Mouse (Mus musculus) hindbrain, embryonic 16.5 days (tissue): ENCODE measurements at regions not wholly inside any gene's neighbourhood (a gene's known extent, or its start where the extent isn't known, plus 50 kb on each side); places are given as distances from the start of the nearest gene placed in this dataset.
"Not testable (repeated sequence)": the region's sequence is repeated elsewhere in the genome, so short reads cannot be mapped to it uniquely, and the experiment has no call there.

ENCODE experiments used
- ATAC-seq: fragments of 200-750 bp; cut with Nextera tagmentation; 2 replicates; pipeline ENCODE4 v1.8.0; 2017; ENCODE audit warnings: moderate TSS enrichment, moderate library complexity
- H3K27ac ChIP-seq: fragments of 300-500 bp; sonication (generic); 2 replicates; pipeline ENCODE4 v1.5.1; 2014; ENCODE audit warnings: low read depth, mild to moderate bottlenecking, control low read depth, low read length, moderate library complexity
- H3K27me3 ChIP-seq: fragments of 300-500 bp; sonication (generic); replicated peaks from 2 replicates; pipeline ENCODE4 v1.6.1; 2014; ENCODE audit warnings: low read length; ENCODE audit not compliant: control insufficient read depth, insufficient read depth
- H3K36me3 ChIP-seq: fragments of 300-500 bp; sonication (generic); 2 replicates; pipeline ENCODE4 v1.6.1; 2014; ENCODE audit warnings: mild to moderate bottlenecking, low read length, moderate library complexity, mixed read lengths; ENCODE audit not compliant: control insufficient read depth, insufficient read depth
- H3K4me1 ChIP-seq: fragments of 300-500 bp; sonication (generic); 2 replicates; pipeline ENCODE4 v1.6.1; 2014; ENCODE audit warnings: low read depth, low read length; ENCODE audit not compliant: control insufficient read depth, insufficient read depth
- H3K4me2 ChIP-seq: fragments of 300-500 bp; sonication (generic); 2 replicates; pipeline ENCODE4 v1.6.1; 2014; ENCODE audit warnings: mild to moderate bottlenecking, low read length, control low read depth, moderate library complexity
- H3K4me3 ChIP-seq: fragments of 300-500 bp; sonication (generic); 2 replicates; pipeline ENCODE4 v1.5.1; 2014; ENCODE audit warnings: mild to moderate bottlenecking, low read length, control low read depth, moderate library complexity
- H3K9ac ChIP-seq: fragments of 300-500 bp; sonication (generic); 2 replicates; pipeline ENCODE4 v1.6.1; 2014; ENCODE audit warnings: low read depth, mild to moderate bottlenecking, control low read depth, low read length, moderate library complexity
- H3K9me3 ChIP-seq: fragments of 300-500 bp; sonication (generic); 2 replicates; pipeline ENCODE4 v1.6.1; 2014; ENCODE audit warnings: mild to moderate bottlenecking, low read length, moderate library complexity; ENCODE audit not compliant: control insufficient read depth
- WGBS: fragments of 180-500 bp; shearing (Covaris S2); extraction: QIAGEN DNeasy Blood & Tissue Kit; methylation state at CpG from one replicate; pipeline ENCODE4 v1.1.7; 2014; 5-methylcytosine and 5-hydroxymethylcytosine counted together

GRCm38 (mm10) chr10:96406306-96406705 lies 210.5 kb upstream of the Btg1 start:
- H3K9ac ChIP-seq: no peak overlapping the region
- no peaks in the 10 kb centered on the region for H3K4me1 ChIP-seq
- no peaks in the 10 kb centered on the region for H3K27me3 ChIP-seq
- H3K4me2 ChIP-seq: no peak overlapping the region
- no peak overlapping the region for H3K4me3 ChIP-seq
- H3K36me3 ChIP-seq: no peaks in the 10 kb centered on the region
- no peak overlapping the region for H3K27ac ChIP-seq
- 55% methylated on average over 5 of the region's 5 CpGs for WGBS
- H3K9me3 ChIP-seq: no peaks in the 10 kb centered on the region
- ATAC-seq: no peak

GRCm38 (mm10) chr10:96407846-96408245 lies 209.0 kb upstream of the Btg1 start:
- no peak overlapping the region for H3K27ac ChIP-seq
- 85% methylated on average over 3 of the region's 3 CpGs for WGBS
- no peaks in the 10 kb centered on the region for H3K9me3 ChIP-seq
- no peak overlapping the region for H3K9ac ChIP-seq
- no peak overlapping the region for H3K4me3 ChIP-seq
- no peaks in the 10 kb centered on the region for H3K27me3 ChIP-seq
- no peaks in the 10 kb centered on the region for H3K4me1 ChIP-seq
- no peaks in the 10 kb centered on the region for H3K36me3 ChIP-seq
- ATAC-seq: no peak
- H3K4me2 ChIP-seq: no peak overlapping the region

- 74% methylated on average over 2 of the region's 2 CpGs for WGBS
- Histone ChIP-seq H3K27me3 (no peaks in the 10 kb centered on the region), H3K9ac (no peak overlapping the region), H3K36me3 (no peaks in the 10 kb centered on the region), H3K4me3 (no peak overlapping the region), H3K9me3 (no peaks in the 10 kb centered on the region), H3K27ac (no peak overlapping the region), H3K4me2 (no peak overlapping the region), H3K4me1 (no peaks in the 10 kb centered on the region)
- no peak for ATAC-seq
These were observed 208.6 kb upstream of the Btg1 start for GRCm38 (mm10) chr10:96408250-96408649.

- H3K9ac ChIP-seq: no peak overlapping the region
- no peaks in the 10 kb centered on the region for H3K9me3 ChIP-seq
- 61% methylated on average over 6 of the region's 6 CpGs for WGBS
- H3K4me2 ChIP-seq: no peak overlapping the region
- ATAC-seq: peak; percentile 61; the same call in 1 of the 2 replicates
- H3K27ac ChIP-seq: no peak overlapping the region
- H3K4me1 ChIP-seq: no peaks in the 10 kb centered on the region
- H3K4me3 ChIP-seq: no peak overlapping the region
- no peaks in the 10 kb centered on the region for H3K27me3 ChIP-seq
- H3K36me3 ChIP-seq: no peaks in the 10 kb centered on the region
These were observed 206.8 kb upstream of the Btg1 start for GRCm38 (mm10) chr10:96410028-96410427.

- Histone ChIP-seq H3K4me1 (no peaks in the 10 kb centered on the region), H3K9me3 (no peaks in the 10 kb centered on the region), H3K9ac (no peak overlapping the region), H3K36me3 (no peaks in the 10 kb centered on the region), H3K27ac (no peak overlapping the region), H3K4me3 (no peak overlapping the region), H3K4me2 (no peak overlapping the region), H3K27me3 (no peaks in the 10 kb centered on the region)
- ATAC-seq: no peak
- WGBS: 91% methylated on average over 11 of the region's 11 CpGs
These were observed 202.0 kb upstream of the Btg1 start for GRCm38 (mm10) chr10:96414807-96415206.

- H3K27me3 ChIP-seq, H3K4me1 ChIP-seq, H3K4me2 ChIP-seq, H3K9ac ChIP-seq, ATAC-seq, H3K9me3 ChIP-seq, H3K4me3 ChIP-seq, H3K27ac ChIP-seq, H3K36me3 ChIP-seq: not testable (repeated sequence)
- WGBS: 93% methylated on average over 2 of the region's 2 CpGs
These were observed 195.3 kb upstream of the Btg1 start for GRCm38 (mm10) chr10:96421506-96421905.

- no peaks in the 10 kb centered on the region for H3K9me3 ChIP-seq
- H3K9ac ChIP-seq: no peak overlapping the region
- no peaks in the 10 kb centered on the region for H3K4me1 ChIP-seq
- 86% methylated on average over 5 of the region's 5 CpGs for WGBS
- H3K4me2 ChIP-seq: no peak overlapping the region
- H3K27ac ChIP-seq: no peak overlapping the region
- H3K4me3 ChIP-seq: no peak overlapping the region
- no peak for ATAC-seq
- no peaks in the 10 kb centered on the region for H3K27me3 ChIP-seq
- H3K36me3 ChIP-seq: no peaks in the 10 kb centered on the region
These were observed 189.4 kb upstream of the Btg1 start for GRCm38 (mm10) chr10:96427407-96427806.

- WGBS: 80% methylated on average over 3 of the region's 3 CpGs
These were observed 186.7 kb upstream of the Btg1 start for GRCm38 (mm10) chr10:96430142-96430541.

GRCm38 (mm10) chr10:96435109-96435508 lies 181.7 kb upstream of the Btg1 start:
- H3K27me3 ChIP-seq: no peaks in the 10 kb centered on the region
- H3K27ac ChIP-seq: no peak overlapping the region
- H3K4me3 ChIP-seq: no peak overlapping the region
- H3K36me3 ChIP-seq: no peaks in the 10 kb centered on the region
- H3K9me3 ChIP-seq: no peaks in the 10 kb centered on the region
- 92% methylated on average over 6 of the region's 6 CpGs for WGBS
- no peaks in the 10 kb centered on the region for H3K4me1 ChIP-seq
- no peak for ATAC-seq
- no peak overlapping the region for H3K4me2 ChIP-seq
- H3K9ac ChIP-seq: no peak overlapping the region

More at GRCm38 (mm10) chr10:96430142-96430541, 186.7 kb upstream of the Btg1 start:
- Histone ChIP-seq H3K27me3 (no peaks in the 10 kb centered on the region), H3K9me3 (no peaks in the 10 kb centered on the region), H3K4me2 (no peak overlapping the region), H3K27ac (no peak overlapping the region), H3K4me3 (no peak overlapping the region), H3K36me3 (no peaks in the 10 kb centered on the region), H3K4me1 (no peaks in the 10 kb centered on the region), H3K9ac (no peak overlapping the region)
- no peak for ATAC-seq
